Mouse (Mus musculus) cortical plate, adult 2 months (tissue): ENCODE results near the gene Cracr2a. TPM values are rescaled to one million over a fixed set of nuclear protein-coding genes. Genes with fewer than 3 reads are reported as not detected.
A peak's percentile ranks its signal among the peaks of the same experiment; 100 is the strongest.

Experiments
- H3K27ac ChIP-seq: fragments of 200-500 bp; 2 replicates; pipeline ENCODE4 v1.5.1; 2012; ENCODE audit warnings: low read length, control low read depth, inconsistent platforms; ENCODE audit not compliant: insufficient read depth
- H3K4me1 ChIP-seq: fragments of 200-500 bp; 2 replicates; pipeline ENCODE4 v1.6.1; 2011; ENCODE audit warnings: low read length; ENCODE audit not compliant: control insufficient read depth, insufficient read depth
- H3K4me3 ChIP-seq: fragments of 200-500 bp; 2 replicates; pipeline ENCODE4 v1.5.1; 2011; ENCODE audit warnings: mild to moderate bottlenecking, low read length, control low read depth; ENCODE audit not compliant: insufficient read depth
- CTCF ChIP-seq: fragments of 200-500 bp; IDR thresholded peaks from 2 replicates; pipeline ENCODE4 v1.5.1; 2011; ENCODE audit warnings: mild to moderate bottlenecking, control low read depth, low read length; ENCODE audit not compliant: insufficient read depth; ENCODE audit errors: extremely low read depth
- POLR2A ChIP-seq: fragments of 200-500 bp; IDR thresholded peaks from 2 replicates; pipeline ENCODE4 v1.6.1; 2011; ENCODE audit warnings: mild to moderate bottlenecking, low read length, control low read depth; ENCODE audit not compliant: insufficient read depth; ENCODE audit errors: extremely low read depth
- polyA plus RNA-seq: library from polyadenylated mRNA; depleted of rRNA; stranded (reverse); fragments of >200 nt; gene quantifications from 2 replicates; pipeline ENCODE4 v1.2.3, GENCODE M21; 2012

Cracr2a gene
- polyA plus RNA-seq, 1 experiment, result 1.2 TPM

- TF ChIP-seq POLR2A (no peak), CTCF (peak; percentile 71)
- no peak overlapping the region for H3K4me3 ChIP-seq
- H3K4me1 ChIP-seq, result no peaks in the 10 kb centered on the region
- H3K27ac ChIP-seq, result no peak overlapping the region
These were observed 56.3 kb downstream of the Cracr2a start for GRCm38 (mm10) chr6:127617258-127618025.

DNA sequence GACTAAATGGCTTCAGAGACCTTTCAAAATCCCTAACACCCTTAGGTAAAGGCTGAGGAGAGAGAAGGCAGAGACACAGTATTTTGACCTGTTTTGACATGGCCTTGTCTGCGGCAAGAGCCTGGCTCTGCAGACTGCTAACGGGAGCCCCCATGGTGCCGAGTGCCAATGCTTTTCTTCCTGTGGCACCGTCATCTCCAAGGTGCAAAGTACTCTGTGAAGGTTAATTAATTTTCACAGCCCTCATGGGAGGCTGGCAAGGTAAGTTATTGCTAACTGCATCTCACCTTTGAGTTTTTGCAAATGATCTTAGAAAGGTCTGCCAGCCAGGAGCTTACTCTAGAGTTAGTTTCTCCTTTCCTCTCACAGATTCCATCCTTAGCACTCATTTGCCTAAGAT, 57.5 kb downstream of the Cracr2a start:
- H3K4me3 ChIP-seq, result no peak overlapping the region
- H3K4me1 ChIP-seq, result no peaks in the 10 kb centered on the region
- no peak overlapping the region for H3K27ac ChIP-seq
- TF ChIP-seq CTCF, result no peak
- TF ChIP-seq POLR2A, result no peak

DNA sequence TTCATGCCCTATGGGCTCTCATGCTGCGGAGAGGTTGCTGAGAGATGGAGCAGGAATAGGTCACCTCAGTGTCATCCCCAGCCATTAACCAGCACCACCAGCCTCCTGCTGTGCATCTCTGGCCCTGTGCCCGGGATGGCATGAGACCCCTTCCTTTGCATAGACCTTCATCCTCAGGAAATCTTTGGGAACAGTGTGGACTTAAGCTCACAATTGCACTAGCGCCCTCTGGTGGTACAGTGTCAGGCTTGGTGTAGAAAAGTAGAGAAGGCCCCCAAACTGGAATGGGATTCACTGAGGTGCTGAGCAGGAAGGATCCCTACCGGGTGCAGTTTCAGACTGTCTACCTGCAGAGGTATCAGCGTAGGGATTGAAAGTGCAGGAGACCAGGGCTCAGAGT, 64.0 kb downstream of the Cracr2a start:
- H3K4me3 ChIP-seq, result no peak overlapping the region
- no peak overlapping the region for H3K27ac ChIP-seq
- TF ChIP-seq POLR2A, result no peak
- peak; percentile 78 for TF ChIP-seq CTCF
- H3K4me1 ChIP-seq, result no peaks in the 10 kb centered on the region

DNA sequence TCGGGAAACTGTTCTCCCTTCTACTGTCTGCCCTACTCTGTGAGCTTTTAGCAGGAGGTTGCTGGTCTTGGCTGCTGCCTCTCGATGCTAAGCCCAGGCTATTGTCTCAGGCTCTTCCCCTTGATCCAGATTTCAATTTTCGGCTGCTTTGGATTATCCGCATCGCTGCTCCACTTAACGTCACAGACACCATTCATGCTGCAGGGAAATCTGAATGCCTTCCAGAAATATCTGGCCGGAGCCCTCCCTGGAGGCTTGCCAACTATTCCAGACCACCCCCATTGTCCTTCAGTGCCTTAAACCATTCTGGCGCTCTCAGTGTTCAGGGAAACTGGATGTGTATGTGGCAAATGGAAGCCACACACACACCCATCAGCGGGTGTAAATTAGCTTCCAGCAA, 66.3 kb downstream of the Cracr2a start:
- H3K27ac ChIP-seq, result no peak overlapping the region
- no peaks in the 10 kb centered on the region for H3K4me1 ChIP-seq
- no peak for TF ChIP-seq CTCF
- no peak for TF ChIP-seq POLR2A
- H3K4me3 ChIP-seq, result no peak overlapping the region

GRCm38 (mm10) chr6:127629249-127629648, 68.1 kb downstream of the Cracr2a start:
- TF ChIP-seq CTCF (no peak), POLR2A (no peak)

GRCm38 (mm10) chr6:127634858-127635257, 73.7 kb downstream of the Cracr2a start:
- no peak for TF ChIP-seq POLR2A
- TF ChIP-seq CTCF, result no peak
- Histone ChIP-seq H3K27ac (no peak overlapping the region), H3K4me1 (no peaks in the 10 kb centered on the region), H3K4me3 (no peak overlapping the region)

More at GRCm38 (mm10) chr6:127629249-127629648, 68.1 kb downstream of the Cracr2a start:
- Histone ChIP-seq H3K4me1 (no peaks in the 10 kb centered on the region), H3K4me3 (no peak overlapping the region), H3K27ac (no peak overlapping the region)

- H3K4me3 ChIP-seq, result no peak overlapping the region
- H3K27ac ChIP-seq, result no peak overlapping the region
- no peaks in the 10 kb centered on the region for H3K4me1 ChIP-seq
- TF ChIP-seq POLR2A (no peak), CTCF (no peak)
These were observed 74.5 kb downstream of the Cracr2a start for GRCm38 (mm10) chr6:127635462-127636189.

- Histone ChIP-seq H3K4me1 (peaks cover 6% of the 10 kb centered on the region), H3K27ac (no peak overlapping the region), H3K4me3 (no peak overlapping the region)
- TF ChIP-seq CTCF, result no peak
- TF ChIP-seq POLR2A, result no peak
These were observed 80.1 kb downstream of the Cracr2a start for GRCm38 (mm10) chr6:127641077-127641801.

DNA sequence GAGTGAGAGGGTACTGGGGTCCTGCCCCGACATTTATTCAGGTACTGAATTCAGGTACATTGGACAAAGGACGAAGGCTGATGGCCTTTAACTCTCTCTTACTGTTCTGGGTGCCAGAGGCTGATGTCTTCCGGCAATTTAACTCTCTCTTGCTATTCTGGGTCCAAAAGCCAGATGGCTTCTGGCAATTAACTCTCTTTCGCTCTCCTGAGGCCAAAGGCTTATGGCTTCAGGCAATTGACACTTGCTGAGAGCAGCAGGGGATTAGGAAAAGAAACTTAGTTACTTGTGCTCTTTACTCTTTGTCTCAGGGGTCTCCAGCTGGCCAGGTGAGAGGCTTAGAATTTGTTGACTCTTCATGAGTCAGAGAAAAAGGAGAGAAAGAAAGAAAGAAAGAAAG, 94.8 kb downstream of the Cracr2a start:
- Histone ChIP-seq H3K4me3 (no peak overlapping the region), H3K4me1 (no peaks in the 10 kb centered on the region; the same call in 1 of the 2 replicates), H3K27ac (no peak overlapping the region)
- TF ChIP-seq CTCF, result no peak
- TF ChIP-seq POLR2A, result no peak
